Mouse (Mus musculus) layer of hippocampus, adult 18-20 months (tissue): ENCODE measurements around the gene Klf8. TPM values are rescaled to one million over a fixed set of nuclear protein-coding genes. Genes with fewer than 3 reads are reported as not detected.
A peak's percentile ranks its signal among the peaks of the same experiment; 100 is the strongest.
"Not testable (repeated sequence)": the region's sequence is repeated elsewhere in the genome, so short reads cannot be mapped to it uniquely, and the experiment has no call there.

Source experiments
- DNase-seq, 2 experiments: peaks; one replicate each; pipeline ENCODE4 v3.0.0; 2022; ENCODE audit warnings: low spot score in 2 of 2
- long read RNA-seq: library from polyadenylated mRNA; stranded (forward); transcript quantifications from one replicate; pipeline ENCODE4 v2.0.0, GENCODE M21; 2021
- total RNA-seq, 2 experiments: library from RNA; stranded (reverse); gene quantifications; 2 replicates each; pipeline ENCODE4 v1.2.3; 2021

The Klf8 gene
- 1 to 10 TPM; 2.7 to 6.2 TPM for total RNA-seq
- long read RNA-seq, partial matches to known transcripts: 1 of 1 reads
- long read RNA-seq, other reads (novel, unspliced or antisense): 0 of 1 reads

GRCm38 (mm10) chrX:153237304-153237919 lies at the start of gene Klf8:
TSS of gene Klf8 (plus strand) at chrX:153237466.
- peak; percentile 2 to 31 for DNase-seq

GRCm38 (mm10) chrX:153199185-153199584 lies 38.1 kb upstream of the Klf8 start:
- DNase-seq: not testable (repeated sequence)

GRCm38 (mm10) chrX:153211101-153211500 lies 26.2 kb upstream of the Klf8 start:
- no peak for DNase-seq

GRCm38 (mm10) chrX:153231240-153231639 lies 6.0 kb upstream of the Klf8 start:
- DNase-seq: no peak

GRCm38 (mm10) chrX:153233255-153233654 lies 4.0 kb upstream of the Klf8 start:
- no peak for DNase-seq

- peak; percentile 5 to 35 for DNase-seq
Measured at GRCm38 (mm10) chrX:153237920-153238504, 746 bp downstream of the Klf8 start.

- DNase-seq: no peak
Measured at GRCm38 (mm10) chrX:153254256-153254655, 17.0 kb downstream of the Klf8 start.

- peak; percentile 17 to 58 for DNase-seq
Measured at GRCm38 (mm10) chrX:153255504-153255903, 18.2 kb downstream of the Klf8 start.

GRCm38 (mm10) chrX:153282185-153282584 lies 44.9 kb downstream of the Klf8 start:
- no peak for DNase-seq

- DNase-seq: no peak
Measured at GRCm38 (mm10) chrX:153311356-153311755, 74.1 kb downstream of the Klf8 start.

- no peak for DNase-seq
Measured at GRCm38 (mm10) chrX:153323105-153323504, 85.8 kb downstream of the Klf8 start.

- not testable (repeated sequence) for DNase-seq
Measured at GRCm38 (mm10) chrX:153334140-153334539, 96.9 kb downstream of the Klf8 start.

- DNase-seq: peak in 1 of 2 experiments; percentile 8
Measured at GRCm38 (mm10) chrX:153359331-153360215, 122.3 kb downstream of the Klf8 start.

- peak in 1 of 2 experiments; percentile 4 for DNase-seq
Measured at GRCm38 (mm10) chrX:153360216-153360590, 122.9 kb downstream of the Klf8 start.

- no peak for DNase-seq
Measured at GRCm38 (mm10) chrX:153360666-153361269, 123.5 kb downstream of the Klf8 start.

- DNase-seq: peak; percentile 8 to 65
Measured at GRCm38 (mm10) chrX:153366754-153367153, 129.5 kb downstream of the Klf8 start.

- DNase-seq: no peak
Measured at GRCm38 (mm10) chrX:153369780-153370179, 132.5 kb downstream of the Klf8 start.

- DNase-seq: peak in 1 of 2 experiments; percentile 4
Measured at GRCm38 (mm10) chrX:153375105-153375504, 137.8 kb downstream of the Klf8 start.

- no peak for DNase-seq
Measured at GRCm38 (mm10) chrX:153381753-153382152, 144.5 kb downstream of the Klf8 start.

GRCm38 (mm10) chrX:153389291-153389690 lies 152.0 kb downstream of the Klf8 start:
- DNase-seq: peak in 1 of 2 experiments; percentile 12

- no peak for DNase-seq
Measured at GRCm38 (mm10) chrX:153417067-153417466, 179.8 kb downstream of the Klf8 start.
